Mouse (Mus musculus): ENCODE measurements around the gene Lyrm7. TPM values are rescaled to one million over a fixed set of nuclear protein-coding genes. Genes with fewer than 3 reads are reported as not detected.

The Lyrm7 gene
- polyA plus RNA-seq, 1 experiment: 0.42 TPM

- no peaks in the 10 kb centered on the region for H3K27me3 ChIP-seq (ENCODE audit: control insufficient read depth, insufficient read depth, low read length)
- TF ChIP-seq CTCF (IDR thresholded peaks at IDR 0.05; ENCODE audit: extremely low read depth, insufficient read depth, insufficient read length, insufficient replicate concordance) (no peak), POLR2A (IDR thresholded peaks at IDR 0.05; ENCODE audit: low read depth, low read length) (no peak)
- DNase-seq (ENCODE audit: low read depth in 1 of 2, low spot score in 2 of 2): peak in 1 of 2 experiments; percentile 31
- no peaks in the 10 kb centered on the region for H3K36me3 ChIP-seq (ENCODE audit: control insufficient read depth, insufficient read depth, low read length)
- no peak overlapping the region for H3K4me3 ChIP-seq (ENCODE audit: extremely low read depth, insufficient read depth, insufficient read length)
- WGBS: 17% methylated on average over 10 of the region's 10 CpGs
- peaks cover 9% of the 10 kb centered on the region; the same call in 1 of the 2 replicates for H3K4me1 ChIP-seq (ENCODE audit: control insufficient read depth, insufficient read depth, insufficient read length)
- H3K27ac ChIP-seq (ENCODE audit: insufficient read depth, low read length): peak overlapping the region; percentile 47
Measured at GRCm38 (mm10) chr11:54849961-54850758, 10.6 kb downstream of the Lyrm7 start.

GRCm38 (mm10) chr11:54845470-54846442 lies 15.0 kb downstream of the Lyrm7 start:
- Histone ChIP-seq H3K27me3 (ENCODE audit: control insufficient read depth, insufficient read depth, low read length) (no peaks in the 10 kb centered on the region), H3K4me1 (ENCODE audit: control insufficient read depth, insufficient read depth, insufficient read length) (peaks cover 14% of the 10 kb centered on the region; the same call in 1 of the 2 replicates), H3K27ac (ENCODE audit: insufficient read depth, low read length) (peak overlapping the region; percentile 70), H3K4me3 (ENCODE audit: extremely low read depth, insufficient read depth, insufficient read length) (no peak overlapping the region), H3K36me3 (ENCODE audit: control insufficient read depth, insufficient read depth, low read length) (no peaks in the 10 kb centered on the region)
- TF ChIP-seq CTCF (IDR thresholded peaks at IDR 0.05; ENCODE audit: extremely low read depth, insufficient read depth, insufficient read length, insufficient replicate concordance): no peak
- TF ChIP-seq POLR2A (IDR thresholded peaks at IDR 0.05; ENCODE audit: low read depth, low read length): no peak
- 78% methylated on average over 8 of the region's 8 CpGs for WGBS
- DNase-seq (ENCODE audit: low read depth in 1 of 2, low spot score in 2 of 2): no peak

GRCm38 (mm10) chr11:54844959-54845358 lies 15.8 kb downstream of the Lyrm7 start:
- Histone ChIP-seq H3K27me3 (ENCODE audit: control insufficient read depth, insufficient read depth, low read length) (no peaks in the 10 kb centered on the region), H3K27ac (ENCODE audit: insufficient read depth, low read length) (peak overlapping the region; percentile 70), H3K36me3 (ENCODE audit: control insufficient read depth, insufficient read depth, low read length) (no peaks in the 10 kb centered on the region), H3K4me3 (ENCODE audit: extremely low read depth, insufficient read depth, insufficient read length) (no peak overlapping the region), H3K4me1 (ENCODE audit: control insufficient read depth, insufficient read depth, insufficient read length) (peaks cover 9% of the 10 kb centered on the region; the same call in 1 of the 2 replicates)
- TF ChIP-seq POLR2A (IDR thresholded peaks at IDR 0.05; ENCODE audit: low read depth, low read length) (no peak), CTCF (IDR thresholded peaks at IDR 0.05; ENCODE audit: extremely low read depth, insufficient read depth, insufficient read length, insufficient replicate concordance) (no peak)
- no peak for DNase-seq (ENCODE audit: low read depth in 1 of 2, low spot score in 2 of 2)
- 48% methylated on average over 5 of the region's 5 CpGs for WGBS

GRCm38 (mm10) chr11:54844424-54844823 lies 16.3 kb downstream of the Lyrm7 start:
- H3K36me3 ChIP-seq (ENCODE audit: control insufficient read depth, insufficient read depth, low read length): no peaks in the 10 kb centered on the region
- peak; percentile 47 to 66 for DNase-seq (ENCODE audit: low read depth in 1 of 2, low spot score in 2 of 2)
- H3K4me1 ChIP-seq (ENCODE audit: control insufficient read depth, insufficient read depth, insufficient read length): peaks cover 6% of the 10 kb centered on the region; the same call in 1 of the 2 replicates
- TF ChIP-seq POLR2A (IDR thresholded peaks at IDR 0.05; ENCODE audit: low read depth, low read length) (no peak; the same call in 1 of the 2 replicates), CTCF (IDR thresholded peaks at IDR 0.05; ENCODE audit: extremely low read depth, insufficient read depth, insufficient read length, insufficient replicate concordance) (no peak)
- 1% methylated on average over 9 of the region's 9 CpGs for WGBS
- peak overlapping the region; percentile 19 for H3K4me3 ChIP-seq (ENCODE audit: extremely low read depth, insufficient read depth, insufficient read length)
- H3K27ac ChIP-seq (ENCODE audit: insufficient read depth, low read length): peak overlapping the region; percentile 70
- no peaks in the 10 kb centered on the region for H3K27me3 ChIP-seq (ENCODE audit: control insufficient read depth, insufficient read depth, low read length)

- WGBS: 96% methylated on average over 11 of the region's 11 CpGs
- TF ChIP-seq CTCF (IDR thresholded peaks at IDR 0.05; ENCODE audit: extremely low read depth, insufficient read depth, insufficient read length, insufficient replicate concordance): no peak
- TF ChIP-seq POLR2A (IDR thresholded peaks at IDR 0.05; ENCODE audit: low read depth, low read length): no peak
- no peak for DNase-seq (ENCODE audit: low read depth in 1 of 2, low spot score in 2 of 2)
- no peaks in the 10 kb centered on the region for H3K36me3 ChIP-seq (ENCODE audit: control insufficient read depth, insufficient read depth, low read length)
- H3K27me3 ChIP-seq (ENCODE audit: control insufficient read depth, insufficient read depth, low read length): no peaks in the 10 kb centered on the region
- H3K4me1 ChIP-seq (ENCODE audit: control insufficient read depth, insufficient read depth, insufficient read length): peaks cover 6% of the 10 kb centered on the region; the same call in 1 of the 2 replicates
- H3K4me3 ChIP-seq (ENCODE audit: extremely low read depth, insufficient read depth, insufficient read length): no peak overlapping the region
- H3K27ac ChIP-seq (ENCODE audit: insufficient read depth, low read length): no peak overlapping the region
Measured at GRCm38 (mm10) chr11:54840891-54841290, 19.8 kb downstream of the Lyrm7 start.

GRCm38 (mm10) chr11:54839696-54840095 lies 21.0 kb downstream of the Lyrm7 start:
- Histone ChIP-seq H3K4me3 (ENCODE audit: extremely low read depth, insufficient read depth, insufficient read length) (no peak overlapping the region), H3K27ac (ENCODE audit: insufficient read depth, low read length) (no peak overlapping the region), H3K27me3 (ENCODE audit: control insufficient read depth, insufficient read depth, low read length) (no peaks in the 10 kb centered on the region), H3K36me3 (ENCODE audit: control insufficient read depth, insufficient read depth, low read length) (no peaks in the 10 kb centered on the region), H3K4me1 (ENCODE audit: control insufficient read depth, insufficient read depth, insufficient read length) (peaks cover 2% of the 10 kb centered on the region; the same call in 1 of the 2 replicates)
- 95% methylated on average over 4 of the region's 4 CpGs for WGBS
- TF ChIP-seq CTCF (IDR thresholded peaks at IDR 0.05; ENCODE audit: extremely low read depth, insufficient read depth, insufficient read length, insufficient replicate concordance): no peak
- no peak for TF ChIP-seq POLR2A (IDR thresholded peaks at IDR 0.05; ENCODE audit: low read depth, low read length)
- DNase-seq (ENCODE audit: low read depth in 1 of 2, low spot score in 2 of 2): no peak

Data from spleen, adult 2 months (tissue).